Mouse (Mus musculus) olfactory bulb, adult 2 months (tissue): Measurements from ENCODE around the gene Plekhg3.

ENCODE experiments used
- CTCF ChIP-seq: fragments of 200-500 bp; IDR thresholded peaks from 2 replicates; pipeline ENCODE4 v1.5.1; 2012; ENCODE audit warnings: low read depth, mild to moderate bottlenecking, low read length, moderate library complexity; ENCODE audit not compliant: insufficient read depth
- POLR2A ChIP-seq: fragments of 200-500 bp; IDR thresholded peaks from 2 replicates; pipeline ENCODE4 v1.6.1; 2012; ENCODE audit warnings: mild to moderate bottlenecking, low read depth, low read length, moderate library complexity; ENCODE audit not compliant: insufficient read depth

- TF ChIP-seq CTCF (no peak), POLR2A (no peak)
These were observed 18.5 kb downstream of the Plekhg3 start for GRCm38 (mm10) chr12:76549203-76549602.
